Mouse (Mus musculus) embryonic facial prominence, embryonic 14.5 days (tissue): Measurements from ENCODE around the gene Arih2. TPM values are rescaled to one million over a fixed set of nuclear protein-coding genes. Genes with fewer than 3 reads are reported as not detected.

Source experiments
- ATAC-seq: fragments of 200-750 bp; cut with Nextera tagmentation; 2 replicates; pipeline ENCODE4 v1.8.0; 2017; ENCODE audit warnings: low read depth, moderate number of reproducible peaks, moderate TSS enrichment
- DNase-seq: peaks from one replicate; pipeline ENCODE4 v3.0.0-alpha.2; 2015; ENCODE audit warnings: low spot score
- H3K27ac ChIP-seq: fragments of 300-500 bp; sonication (generic); replicated peaks from 2 replicates; pipeline ENCODE4 v1.5.1; 2014; ENCODE audit warnings: low read depth, mild to moderate bottlenecking, low read length, moderate library complexity
- H3K27me3 ChIP-seq: fragments of 300-500 bp; sonication (generic); replicated peaks from 2 replicates; pipeline ENCODE4 v1.6.1; 2014; ENCODE audit warnings: low read length; ENCODE audit not compliant: control insufficient read depth, insufficient read depth
- H3K36me3 ChIP-seq: fragments of 300-500 bp; sonication (generic); 2 replicates; pipeline ENCODE4 v1.6.1; 2014; ENCODE audit warnings: low read length, mixed read lengths; ENCODE audit not compliant: control insufficient read depth, insufficient read depth
- H3K4me1 ChIP-seq: fragments of 300-500 bp; sonication (generic); 2 replicates; pipeline ENCODE4 v1.6.1; 2014; ENCODE audit warnings: antibody characterized with exemption, low read length; ENCODE audit not compliant: control insufficient read depth, insufficient read depth
- H3K4me2 ChIP-seq: fragments of 300-500 bp; sonication (generic); 2 replicates; pipeline ENCODE4 v1.6.1; 2014; ENCODE audit warnings: low read depth, mild to moderate bottlenecking, low read length, moderate library complexity, mixed read lengths
- H3K4me3 ChIP-seq: fragments of 300-500 bp; sonication (generic); 2 replicates; pipeline ENCODE4 v1.5.1; 2014; ENCODE audit warnings: low read depth, mild to moderate bottlenecking, low read length
- H3K9ac ChIP-seq: fragments of 300-500 bp; sonication (generic); 2 replicates; pipeline ENCODE4 v1.6.1; 2014; ENCODE audit warnings: low read depth, mild to moderate bottlenecking, low read length, moderate library complexity, mixed read lengths
- H3K9me3 ChIP-seq: fragments of 300-500 bp; sonication (generic); 2 replicates; pipeline ENCODE4 v1.6.1; 2016; ENCODE audit warnings: low read length; ENCODE audit not compliant: control insufficient read depth
- WGBS: fragments of 180-500 bp; shearing (Covaris S2); extraction: QIAGEN DNeasy Blood & Tissue Kit; methylation state at CpG from one replicate; pipeline ENCODE4 v1.1.7; 2014; 5-methylcytosine and 5-hydroxymethylcytosine counted together
- polyA plus RNA-seq: library from polyadenylated mRNA; unstranded; fragments of >200 nt; fragmentation: Nextera tagmentation; extraction: Ambion mirVana; gene quantifications from 2 replicates; pipeline ENCODE4 v1.2.1, GENCODE M21; 2014

Arih2 gene
- polyA plus RNA-seq, 1 experiment from 2014 or later, result 36.4 TPM

- WGBS, result 80% methylated on average over 2 of the region's 2 CpGs
These were observed 15.3 kb downstream of the Arih2 start for GRCm38 (mm10) chr9:108633846-108634245.

GRCm38 (mm10) chr9:108632375-108632774, 16.8 kb downstream of the Arih2 start:
- no peaks in the 10 kb centered on the region for H3K9me3 ChIP-seq
- H3K27me3 ChIP-seq, result no peaks in the 10 kb centered on the region
- ATAC-seq (no peak), DNase-seq (no peak)
- 79% methylated on average over 5 of the region's 5 CpGs for WGBS
- no peak overlapping the region for H3K9ac ChIP-seq
- H3K4me3 ChIP-seq, result no peak overlapping the region
- H3K27ac ChIP-seq, result no peak overlapping the region
- H3K4me1 ChIP-seq, result no peaks in the 10 kb centered on the region
- H3K36me3 ChIP-seq, result peaks cover 56% of the 10 kb centered on the region; the same call in 1 of the 2 replicates
- no peak overlapping the region for H3K4me2 ChIP-seq

More at GRCm38 (mm10) chr9:108633846-108634245, 15.3 kb downstream of the Arih2 start:
- no peaks in the 10 kb centered on the region for H3K9me3 ChIP-seq
- H3K27ac ChIP-seq, result no peak overlapping the region
- H3K36me3 ChIP-seq, result peaks cover 46% of the 10 kb centered on the region; the same call in 1 of the 2 replicates
- H3K27me3 ChIP-seq, result no peaks in the 10 kb centered on the region
- DNase-seq (no peak), ATAC-seq (no peak)
- H3K4me3 ChIP-seq, result no peak overlapping the region
- no peak overlapping the region for H3K9ac ChIP-seq
- no peaks in the 10 kb centered on the region for H3K4me1 ChIP-seq
- no peak overlapping the region for H3K4me2 ChIP-seq

- 89% methylated on average over 5 of the region's 5 CpGs for WGBS
- peaks cover 54% of the 10 kb centered on the region; the same call in 1 of the 2 replicates for H3K36me3 ChIP-seq
- no peak for ATAC-seq
These were observed 17.4 kb downstream of the Arih2 start for GRCm38 (mm10) chr9:108631631-108632256.

GRCm38 (mm10) chr9:108630683-108631082, 18.5 kb downstream of the Arih2 start:
- Histone ChIP-seq H3K9ac (no peak overlapping the region), H3K4me2 (no peak overlapping the region), H3K9me3 (no peaks in the 10 kb centered on the region), H3K27ac (no peak overlapping the region), H3K27me3 (no peaks in the 10 kb centered on the region), H3K4me3 (no peak overlapping the region), H3K4me1 (no peaks in the 10 kb centered on the region), H3K36me3 (peaks cover 51% of the 10 kb centered on the region)
- DNase-seq, result no peak
- 71% methylated on average over 1 of the region's 1 CpGs for WGBS
- no peak for ATAC-seq

More at GRCm38 (mm10) chr9:108631631-108632256, 17.4 kb downstream of the Arih2 start:
- Histone ChIP-seq H3K9me3 (no peaks in the 10 kb centered on the region), H3K4me1 (no peaks in the 10 kb centered on the region), H3K9ac (no peak overlapping the region), H3K4me3 (no peak overlapping the region), H3K4me2 (no peak overlapping the region), H3K27me3 (no peaks in the 10 kb centered on the region), H3K27ac (no peak overlapping the region)
- no peak for DNase-seq

GRCm38 (mm10) chr9:108628141-108628540, 21.0 kb downstream of the Arih2 start:
- Histone ChIP-seq H3K9ac (no peak overlapping the region), H3K4me2 (no peak overlapping the region), H3K9me3 (no peaks in the 10 kb centered on the region), H3K4me3 (no peak overlapping the region), H3K27ac (no peak overlapping the region), H3K36me3 (peaks cover 56% of the 10 kb centered on the region), H3K27me3 (no peaks in the 10 kb centered on the region), H3K4me1 (no peaks in the 10 kb centered on the region)
- DNase-seq (no peak), ATAC-seq (no peak)
- WGBS, result 89% methylated on average over 4 of the region's 4 CpGs

- DNase-seq, result peak; percentile 4
- Histone ChIP-seq H3K27me3 (no peaks in the 10 kb centered on the region), H3K4me3 (no peak overlapping the region), H3K36me3 (peaks cover 47% of the 10 kb centered on the region), H3K4me1 (no peaks in the 10 kb centered on the region), H3K27ac (no peak overlapping the region), H3K9ac (no peak overlapping the region), H3K9me3 (no peaks in the 10 kb centered on the region), H3K4me2 (no peak overlapping the region)
- no peak for ATAC-seq
- 69% methylated on average over 2 of the region's 2 CpGs for WGBS
These were observed 22.7 kb downstream of the Arih2 start for GRCm38 (mm10) chr9:108626498-108626897.

GRCm38 (mm10) chr9:108617301-108617700, 31.9 kb downstream of the Arih2 start:
- Histone ChIP-seq H3K4me2 (no peak overlapping the region), H3K27me3 (no peaks in the 10 kb centered on the region), H3K4me1 (no peaks in the 10 kb centered on the region), H3K4me3 (no peak overlapping the region), H3K9ac (no peak overlapping the region), H3K36me3 (peaks cover 74% of the 10 kb centered on the region), H3K27ac (no peak overlapping the region), H3K9me3 (no peaks in the 10 kb centered on the region)
- ATAC-seq (no peak), DNase-seq (no peak)
- WGBS, result 95% methylated on average over 1 of the region's 1 CpGs

GRCm38 (mm10) chr9:108611488-108611887, 37.7 kb downstream of the Arih2 start:
- Histone ChIP-seq H3K9me3 (no peaks in the 10 kb centered on the region), H3K36me3 (peaks cover 98% of the 10 kb centered on the region), H3K4me3 (no peak overlapping the region), H3K27ac (no peak overlapping the region), H3K9ac (no peak overlapping the region), H3K4me2 (no peak overlapping the region), H3K27me3 (no peaks in the 10 kb centered on the region), H3K4me1 (no peaks in the 10 kb centered on the region)
- ATAC-seq (no peak), DNase-seq (no peak)
- WGBS, result 94% methylated on average over 10 of the region's 10 CpGs

GRCm38 (mm10) chr9:108608889-108609288, 40.3 kb downstream of the Arih2 start:
- H3K27ac ChIP-seq, result no peak overlapping the region
- no peak overlapping the region for H3K4me3 ChIP-seq
- H3K4me1 ChIP-seq, result no peaks in the 10 kb centered on the region
- DNase-seq (no peak), ATAC-seq (no peak)
- H3K9me3 ChIP-seq, result no peaks in the 10 kb centered on the region
- H3K9ac ChIP-seq, result no peak overlapping the region
- H3K4me2 ChIP-seq, result no peak overlapping the region
- H3K27me3 ChIP-seq, result no peaks in the 10 kb centered on the region
- H3K36me3 ChIP-seq, result peaks cover 95% of the 10 kb centered on the region
- 98% methylated on average over 4 of the region's 4 CpGs for WGBS
